Mouse (Mus musculus): Measurements from ENCODE around the gene Foxp1. TPM values are rescaled to one million over a fixed set of nuclear protein-coding genes. Genes with fewer than 3 reads are reported as not detected.

The Foxp1 gene
- polyA plus RNA-seq, 1 experiment = 73.4 TPM

- Histone ChIP-seq H3K4me3 (ENCODE audit: insufficient read depth, low read length) (no peak overlapping the region), H3K27ac (ENCODE audit: insufficient read depth, low read depth, low read length) (no peak overlapping the region), H3K4me1 (ENCODE audit: control insufficient read depth, insufficient read depth, low read length) (peaks cover 7% of the 10 kb centered on the region)
- no peak for TF ChIP-seq POLR2A (IDR thresholded peaks at IDR 0.05; ENCODE audit: borderline replicate concordance, low read depth, low read length)
- TF ChIP-seq CTCF (IDR thresholded peaks at IDR 0.05; ENCODE audit: low read depth, low read length) = no peak
Measured at GRCm38 (mm10) chr6:99374448-99375271, 147.9 kb downstream of the Foxp1 start.

- Histone ChIP-seq H3K4me3 (ENCODE audit: insufficient read depth, low read length) (no peak overlapping the region), H3K4me1 (ENCODE audit: control insufficient read depth, insufficient read depth, low read length) (peaks cover 7% of the 10 kb centered on the region), H3K27ac (ENCODE audit: insufficient read depth, low read depth, low read length) (no peak overlapping the region)
- TF ChIP-seq CTCF (IDR thresholded peaks at IDR 0.05; ENCODE audit: low read depth, low read length) (no peak), POLR2A (IDR thresholded peaks at IDR 0.05; ENCODE audit: borderline replicate concordance, low read depth, low read length) (no peak)
Measured at GRCm38 (mm10) chr6:99372427-99372826, 150.1 kb downstream of the Foxp1 start.

- H3K27ac ChIP-seq (ENCODE audit: insufficient read depth, low read depth, low read length) = no peak overlapping the region
- TF ChIP-seq POLR2A (IDR thresholded peaks at IDR 0.05; ENCODE audit: borderline replicate concordance, low read depth, low read length) (no peak), CTCF (IDR thresholded peaks at IDR 0.05; ENCODE audit: low read depth, low read length) (no peak)
- peaks cover 4% of the 10 kb centered on the region for H3K4me1 ChIP-seq (ENCODE audit: control insufficient read depth, insufficient read depth, low read length)
- H3K4me3 ChIP-seq (ENCODE audit: insufficient read depth, low read length) = no peak overlapping the region
Measured at GRCm38 (mm10) chr6:99372016-99372415, 150.5 kb downstream of the Foxp1 start.

- no peak overlapping the region for H3K27ac ChIP-seq (ENCODE audit: insufficient read depth, low read depth, low read length)
- H3K4me3 ChIP-seq (ENCODE audit: insufficient read depth, low read length) = no peak overlapping the region
- peaks cover 4% of the 10 kb centered on the region for H3K4me1 ChIP-seq (ENCODE audit: control insufficient read depth, insufficient read depth, low read length)
- TF ChIP-seq POLR2A (IDR thresholded peaks at IDR 0.05; ENCODE audit: borderline replicate concordance, low read depth, low read length) (no peak), CTCF (IDR thresholded peaks at IDR 0.05; ENCODE audit: low read depth, low read length) (no peak)
Measured at GRCm38 (mm10) chr6:99369931-99370330, 152.6 kb downstream of the Foxp1 start.

- no peak for TF ChIP-seq POLR2A (IDR thresholded peaks at IDR 0.05; ENCODE audit: borderline replicate concordance, low read depth, low read length)
- TF ChIP-seq CTCF (IDR thresholded peaks at IDR 0.05; ENCODE audit: low read depth, low read length) = no peak
- Histone ChIP-seq H3K4me1 (ENCODE audit: control insufficient read depth, insufficient read depth, low read length) (peaks cover 4% of the 10 kb centered on the region), H3K27ac (ENCODE audit: insufficient read depth, low read depth, low read length) (no peak overlapping the region), H3K4me3 (ENCODE audit: insufficient read depth, low read length) (no peak overlapping the region)
Measured at GRCm38 (mm10) chr6:99369156-99369555, 153.4 kb downstream of the Foxp1 start.

- no peak overlapping the region for H3K4me3 ChIP-seq (ENCODE audit: insufficient read depth, low read length)
- H3K27ac ChIP-seq (ENCODE audit: insufficient read depth, low read depth, low read length) = no peak overlapping the region
- H3K4me1 ChIP-seq (ENCODE audit: control insufficient read depth, insufficient read depth, low read length) = peaks cover 4% of the 10 kb centered on the region
- TF ChIP-seq POLR2A (IDR thresholded peaks at IDR 0.05; ENCODE audit: borderline replicate concordance, low read depth, low read length) (no peak), CTCF (IDR thresholded peaks at IDR 0.05; ENCODE audit: low read depth, low read length) (no peak)
Measured at GRCm38 (mm10) chr6:99368118-99368753, 154.3 kb downstream of the Foxp1 start.

GRCm38 (mm10) chr6:99364545-99364944, 158.0 kb downstream of the Foxp1 start:
- Histone ChIP-seq H3K4me1 (ENCODE audit: control insufficient read depth, insufficient read depth, low read length) (peaks cover 16% of the 10 kb centered on the region), H3K27ac (ENCODE audit: insufficient read depth, low read depth, low read length) (no peak overlapping the region), H3K4me3 (ENCODE audit: insufficient read depth, low read length) (no peak overlapping the region)
- no peak for TF ChIP-seq POLR2A (IDR thresholded peaks at IDR 0.05; ENCODE audit: borderline replicate concordance, low read depth, low read length)
- no peak for TF ChIP-seq CTCF (IDR thresholded peaks at IDR 0.05; ENCODE audit: low read depth, low read length)

GRCm38 (mm10) chr6:99360581-99360980, 161.9 kb downstream of the Foxp1 start:
- Histone ChIP-seq H3K4me3 (ENCODE audit: insufficient read depth, low read length) (no peak overlapping the region), H3K27ac (ENCODE audit: insufficient read depth, low read depth, low read length) (no peak overlapping the region), H3K4me1 (ENCODE audit: control insufficient read depth, insufficient read depth, low read length) (peaks cover 32% of the 10 kb centered on the region)
- TF ChIP-seq POLR2A (IDR thresholded peaks at IDR 0.05; ENCODE audit: borderline replicate concordance, low read depth, low read length) (no peak), CTCF (IDR thresholded peaks at IDR 0.05; ENCODE audit: low read depth, low read length) (no peak)

- TF ChIP-seq CTCF (IDR thresholded peaks at IDR 0.05; ENCODE audit: low read depth, low read length) = no peak
- no peak for TF ChIP-seq POLR2A (IDR thresholded peaks at IDR 0.05; ENCODE audit: borderline replicate concordance, low read depth, low read length)
- Histone ChIP-seq H3K27ac (ENCODE audit: insufficient read depth, low read depth, low read length) (no peak overlapping the region), H3K4me1 (ENCODE audit: control insufficient read depth, insufficient read depth, low read length) (peaks cover 32% of the 10 kb centered on the region), H3K4me3 (ENCODE audit: insufficient read depth, low read length) (no peak overlapping the region)
Measured at GRCm38 (mm10) chr6:99359765-99360499, 162.6 kb downstream of the Foxp1 start.
